Mouse (Mus musculus) embryo, embryonic 11.5 days (tissue): ENCODE results near the gene Fbxl3.

Experiments used
- DNase-seq: peaks from one replicate; pipeline ENCODE4 v3.0.0-alpha.2; 2012; ENCODE audit warnings: low read depth, low spot score

The Fbxl3 gene

GRCm38 (mm10) chr14:103046677-103047076 is 52.7 kb downstream of the Fbxl3 start, which contains the start of gene Acod1:
Gene Acod1, plus strand, starts transcription at chr14:103046977.
- no peak for DNase-seq

DNA sequence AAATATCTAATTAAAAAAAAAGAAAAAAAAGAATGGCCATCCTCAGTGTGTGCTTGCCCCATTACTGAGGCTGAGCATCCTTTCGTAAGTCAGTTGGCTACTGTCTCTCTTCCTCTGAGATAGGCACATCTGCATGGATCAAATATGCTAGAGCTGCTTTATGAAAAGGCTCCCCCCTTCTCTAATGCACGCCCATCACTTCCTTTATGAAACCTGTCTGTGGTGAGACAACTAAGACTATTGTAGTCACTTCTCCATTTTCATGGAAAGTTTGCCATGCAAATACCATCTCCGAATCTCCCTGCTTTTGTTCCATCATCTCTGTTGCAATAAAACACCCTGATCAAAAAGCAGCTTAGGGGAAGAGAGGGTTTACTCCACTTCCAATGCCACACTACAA is 62.4 kb downstream of the Fbxl3 start:
- no peak for DNase-seq

- no peak for DNase-seq
These were observed 65.3 kb downstream of the Fbxl3 start for GRCm38 (mm10) chr14:103034076-103034475.

DNA sequence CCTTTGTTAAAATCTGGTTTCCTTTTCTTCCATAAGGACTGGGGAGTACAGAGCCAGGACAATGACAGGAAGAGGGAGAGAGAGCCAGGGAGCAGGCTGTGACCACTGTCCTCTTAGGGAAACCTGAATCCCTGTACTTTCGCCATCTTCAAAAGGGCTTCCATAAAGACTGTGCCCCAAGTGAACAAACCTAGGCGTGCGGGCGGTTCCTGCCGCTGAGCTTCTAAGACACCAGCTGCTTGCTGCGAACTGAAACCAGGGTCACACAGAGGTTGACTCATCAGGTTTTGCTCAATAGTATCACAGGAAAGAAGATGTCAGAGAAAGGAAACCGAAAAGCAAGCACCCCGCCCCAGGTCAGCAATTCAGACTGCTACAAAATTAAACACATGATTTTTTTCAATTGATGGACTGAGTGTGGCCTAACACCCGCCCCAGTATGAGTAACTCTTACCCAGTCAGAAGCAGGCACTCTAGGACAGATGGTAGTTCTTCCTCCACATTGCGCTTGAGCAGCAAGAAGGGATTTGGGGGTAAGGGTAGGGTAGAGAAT is 66.0 kb downstream of the Fbxl3 start:
- no peak for DNase-seq
